Mouse (Mus musculus) brain, embryonic 14.5 days (tissue): ENCODE measurements around the gene Cdc20b.

Experiments
- CTCF ChIP-seq: fragments of 200-500 bp; IDR thresholded peaks from 2 replicates; pipeline ENCODE4 v1.5.1; 2012; ENCODE audit warnings: inconsistent platforms, mild to moderate bottlenecking, moderate library complexity, borderline replicate concordance; ENCODE audit not compliant: insufficient read depth, insufficient read length; ENCODE audit errors: extremely low read depth
- POLR2A ChIP-seq: fragments of 200-500 bp; IDR thresholded peaks from 2 replicates; pipeline ENCODE4 v1.6.1; 2012; ENCODE audit warnings: mild to moderate bottlenecking, inconsistent platforms, borderline replicate concordance; ENCODE audit not compliant: poor library complexity, insufficient read depth, insufficient read length, severe bottlenecking; ENCODE audit errors: extremely low read depth

DNA sequence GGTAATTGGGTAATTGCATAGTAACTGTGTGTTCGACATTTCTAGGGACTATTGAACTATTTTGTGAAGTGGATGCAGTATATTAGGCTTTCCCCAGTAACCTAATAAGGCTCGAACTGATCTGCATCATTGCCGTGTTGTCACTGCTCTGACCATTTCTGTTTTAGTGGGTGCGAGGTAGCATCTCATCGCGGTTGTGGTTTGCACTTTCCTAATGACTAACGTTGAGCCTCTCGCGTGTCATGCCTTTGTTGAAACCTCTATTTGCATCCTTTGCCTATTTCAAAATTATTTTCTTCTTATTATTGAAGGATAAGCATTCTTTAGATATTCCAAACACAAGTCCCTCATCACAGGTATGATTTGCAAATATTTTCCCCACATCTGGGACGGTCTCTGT, 69.8 kb downstream of the Cdc20b start:
- TF ChIP-seq POLR2A: no peak
- no peak for TF ChIP-seq CTCF
